Mouse (Mus musculus): ENCODE data around the gene Prnp. TPM values are rescaled to one million over a fixed set of nuclear protein-coding genes. Genes with fewer than 3 reads are reported as not detected.

Gene Prnp
- 3.8 and 4.8 TPM in 2 replicates for polyA plus RNA-seq (2012)

GRCm38 (mm10) chr2:131909683-131910572 is at the start of gene Prnp, which contains the start of gene Prn:
Gene Prnp (plus strand): TSS chr2:131909928.
Gene Prn (plus strand): TSS chr2:131909957.
- H3K4me3 ChIP-seq (replicated peaks), result peak within 1 kb of the TSS; percentile 92
- H3K27me3 ChIP-seq (ENCODE audit: control insufficient read depth), result no peaks in the 10 kb centered on the region
- TF ChIP-seq GATA1 (IDR thresholded peaks at IDR 0.05; ENCODE audit: low read length) (no peak), TAL1 (IDR thresholded peaks at IDR 0.05; ENCODE audit: low read length) (no peak)
- no peaks in the 10 kb centered on the region for H3K9me3 ChIP-seq (ENCODE audit: control insufficient read depth, low read length)
- peaks cover 32% of the 10 kb centered on the region for H3K36me3 ChIP-seq (ENCODE audit: control insufficient read depth)
- H3K4me1 ChIP-seq (ENCODE audit: control insufficient read depth), result peaks cover 69% of the 10 kb centered on the region

- Histone ChIP-seq H3K36me3 (ENCODE audit: control insufficient read depth) (no peaks in the 10 kb centered on the region), H3K27me3 (ENCODE audit: control insufficient read depth) (peaks cover 13% of the 10 kb centered on the region), H3K4me1 (ENCODE audit: control insufficient read depth) (peaks cover 45% of the 10 kb centered on the region), H3K4me3 (replicated peaks) (no peak overlapping the region), H3K9me3 (ENCODE audit: control insufficient read depth, low read length) (no peaks in the 10 kb centered on the region)
- TF ChIP-seq GATA1 (IDR thresholded peaks at IDR 0.05; ENCODE audit: low read length) (no peak), TAL1 (IDR thresholded peaks at IDR 0.05; ENCODE audit: low read length) (no peak)
Observed at GRCm38 (mm10) chr2:131862617-131863275, 47.0 kb upstream of the Prnp start.

- Histone ChIP-seq H3K36me3 (ENCODE audit: control insufficient read depth) (no peaks in the 10 kb centered on the region), H3K4me3 (replicated peaks) (no peak overlapping the region), H3K27me3 (ENCODE audit: control insufficient read depth) (peaks cover 11% of the 10 kb centered on the region), H3K4me1 (ENCODE audit: control insufficient read depth) (peaks cover 41% of the 10 kb centered on the region), H3K9me3 (ENCODE audit: control insufficient read depth, low read length) (no peaks in the 10 kb centered on the region)
- TF ChIP-seq TAL1 (IDR thresholded peaks at IDR 0.05; ENCODE audit: low read length) (no peak), GATA1 (IDR thresholded peaks at IDR 0.05; ENCODE audit: low read length) (no peak)
Observed at GRCm38 (mm10) chr2:131863472-131863871, 46.3 kb upstream of the Prnp start.

GRCm38 (mm10) chr2:131864262-131864796 is 45.4 kb upstream of the Prnp start:
- TF ChIP-seq TAL1 (IDR thresholded peaks at IDR 0.05; ENCODE audit: low read length), result peak; percentile 42; the same call in 2 of the 3 replicates
- peak; percentile 73 for TF ChIP-seq GATA1 (IDR thresholded peaks at IDR 0.05; ENCODE audit: low read length)
- Histone ChIP-seq H3K4me1 (ENCODE audit: control insufficient read depth) (peaks cover 39% of the 10 kb centered on the region), H3K9me3 (ENCODE audit: control insufficient read depth, low read length) (no peaks in the 10 kb centered on the region), H3K27me3 (ENCODE audit: control insufficient read depth) (peaks cover 7% of the 10 kb centered on the region), H3K4me3 (replicated peaks) (no peak overlapping the region), H3K36me3 (ENCODE audit: control insufficient read depth) (no peaks in the 10 kb centered on the region)

- TF ChIP-seq TAL1 (IDR thresholded peaks at IDR 0.05; ENCODE audit: low read length) (no peak), GATA1 (IDR thresholded peaks at IDR 0.05; ENCODE audit: low read length) (no peak)
- no peak overlapping the region for H3K4me3 ChIP-seq (replicated peaks)
- H3K27me3 ChIP-seq (ENCODE audit: control insufficient read depth), result peaks cover 7% of the 10 kb centered on the region
- H3K36me3 ChIP-seq (ENCODE audit: control insufficient read depth), result no peaks in the 10 kb centered on the region
- peaks cover 37% of the 10 kb centered on the region for H3K4me1 ChIP-seq (ENCODE audit: control insufficient read depth)
- peaks cover under 1% of the 10 kb centered on the region for H3K9me3 ChIP-seq (ENCODE audit: control insufficient read depth, low read length)
Observed at GRCm38 (mm10) chr2:131866676-131867075, 43.1 kb upstream of the Prnp start.

GRCm38 (mm10) chr2:131868983-131869382 is 40.7 kb upstream of the Prnp start:
- Histone ChIP-seq H3K9me3 (ENCODE audit: control insufficient read depth, low read length) (peaks cover 5% of the 10 kb centered on the region), H3K27me3 (ENCODE audit: control insufficient read depth) (peaks cover 12% of the 10 kb centered on the region), H3K36me3 (ENCODE audit: control insufficient read depth) (no peaks in the 10 kb centered on the region), H3K4me3 (replicated peaks) (no peak overlapping the region), H3K4me1 (ENCODE audit: control insufficient read depth) (peaks cover 23% of the 10 kb centered on the region)
- TF ChIP-seq TAL1 (IDR thresholded peaks at IDR 0.05; ENCODE audit: low read length), result no peak
- TF ChIP-seq GATA1 (IDR thresholded peaks at IDR 0.05; ENCODE audit: low read length), result no peak

DNA sequence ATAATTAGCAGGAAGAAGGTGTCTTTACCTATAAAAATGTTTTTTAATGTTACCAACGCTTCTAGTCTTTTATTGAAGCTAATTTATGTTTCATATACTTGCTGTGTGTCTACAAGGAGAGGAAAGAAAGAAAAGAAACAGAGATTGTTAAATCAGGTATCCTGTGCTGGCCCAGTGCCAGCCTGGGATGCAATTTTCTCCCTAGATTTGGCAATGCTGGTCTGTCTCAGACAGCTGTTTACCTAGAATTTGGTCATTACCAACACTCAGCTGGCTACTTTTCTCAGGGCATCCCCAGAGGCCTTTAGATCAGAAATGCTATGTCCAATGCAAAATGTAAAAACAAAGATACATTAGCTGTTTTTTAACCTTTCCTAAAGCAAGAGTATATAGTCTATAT is 36.4 kb upstream of the Prnp start:
- H3K36me3 ChIP-seq (ENCODE audit: control insufficient read depth), result no peaks in the 10 kb centered on the region
- no peaks in the 10 kb centered on the region; the same call in 1 of the 2 replicates for H3K4me1 ChIP-seq (ENCODE audit: control insufficient read depth)
- no peak overlapping the region for H3K4me3 ChIP-seq (replicated peaks)
- peaks cover 21% of the 10 kb centered on the region for H3K27me3 ChIP-seq (ENCODE audit: control insufficient read depth)
- H3K9me3 ChIP-seq (ENCODE audit: control insufficient read depth, low read length), result peaks cover 5% of the 10 kb centered on the region
- TF ChIP-seq GATA1 (IDR thresholded peaks at IDR 0.05; ENCODE audit: low read length) (no peak), TAL1 (IDR thresholded peaks at IDR 0.05; ENCODE audit: low read length) (no peak)

GRCm38 (mm10) chr2:131876551-131877265 is 33.0 kb upstream of the Prnp start:
- Histone ChIP-seq H3K36me3 (ENCODE audit: control insufficient read depth) (no peaks in the 10 kb centered on the region), H3K9me3 (ENCODE audit: control insufficient read depth, low read length) (peaks cover 4% of the 10 kb centered on the region), H3K4me3 (replicated peaks) (no peak overlapping the region), H3K27me3 (ENCODE audit: control insufficient read depth) (peaks cover 24% of the 10 kb centered on the region), H3K4me1 (ENCODE audit: control insufficient read depth) (no peaks in the 10 kb centered on the region)
- TF ChIP-seq TAL1 (IDR thresholded peaks at IDR 0.05; ENCODE audit: low read length), result no peak
- TF ChIP-seq GATA1 (IDR thresholded peaks at IDR 0.05; ENCODE audit: low read length), result no peak

Data from erythroblast, embryonic 14.5 days (primary cell).